Mouse (Mus musculus): ENCODE results near the gene Mup18. TPM values are rescaled to one million over a fixed set of nuclear protein-coding genes. Genes with fewer than 3 reads are reported as not detected.

The Mup18 gene
- not detected in 2 replicates for polyA plus RNA-seq (2021; fragmentation: Nextera tagmentation)
- long read RNA-seq, experiment 1: 0 reads
- long read RNA-seq, experiment 2: 0 reads

DNA sequence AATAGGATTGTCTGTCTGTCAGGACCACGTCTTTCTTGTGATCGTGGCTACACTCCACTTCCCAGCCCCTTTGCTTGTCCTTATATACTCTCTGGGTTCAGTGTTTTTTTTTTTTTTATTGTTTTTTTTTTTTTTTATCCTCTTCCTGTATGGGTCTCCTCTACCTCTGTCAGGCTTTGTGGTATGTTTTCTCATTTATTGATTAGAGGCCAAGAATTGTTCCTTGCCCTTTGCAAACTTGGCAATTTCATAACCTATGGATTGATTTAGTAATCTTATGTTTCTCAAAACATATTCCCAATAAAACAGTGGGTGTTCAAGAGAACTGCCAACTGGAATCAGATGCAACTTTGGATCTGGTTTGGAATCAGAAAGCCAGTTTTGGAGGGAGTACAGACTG lies at the start of gene Mup18:
Gene Mup18 (minus strand): TSS at position 101 of the 400 bp plus-strand sequence.

Other genes with a start within 250 kb of the Mup18 start
- gene Mup15, start 234.4 kb downstream of the Mup18 start, polyA plus RNA-seq (2021; fragmentation: Nextera tagmentation): not detected in 2 replicates
- not detected in 2 replicates for gene Mup16, start 154.6 kb downstream of the Mup18 start, polyA plus RNA-seq (2021; fragmentation: Nextera tagmentation)
- not detected in 2 replicates for gene Mup17, start 78.3 kb downstream of the Mup18 start, polyA plus RNA-seq (2021; fragmentation: Nextera tagmentation)
- not detected in 2 replicates for gene Mup19, start 108.1 kb upstream of the Mup18 start, polyA plus RNA-seq (2021; fragmentation: Nextera tagmentation)
- 0.22 and 0.45 TPM in 2 replicates for gene Mup5, start 161.1 kb upstream of the Mup18 start, polyA plus RNA-seq (2021; fragmentation: Nextera tagmentation)